8 mouse cellular contexts compared by ENCODE assay signal in genomic region chr2:167278751-167279526, GRCm38 (mm10). TPM values are rescaled to one million over a fixed set of nuclear protein-coding genes. Genes with fewer than 3 reads are reported as not detected.
DNase-seq lines count a peak whose midpoint lies in the region; ATAC-seq lines count a peak whose summit lies in the region.

No protein-coding gene starts in this region.

- H3K27me3 ChIP-seq in intestine, embryonic 16.5 days (replicated peaks; ENCODE audit: control insufficient read depth, insufficient read depth, low read length), result 0 out of 2 replicates have a peak, but pooled peaks cover 3% of the 10 kb centered on the region
- no peaks in the 10 kb centered on the region for H3K27me3 ChIP-seq in limb, embryonic 11.5 days (ENCODE audit: control insufficient read depth, insufficient read depth, low read length)
- peaks cover 9% of the 10 kb centered on the region; the same call in 1 of the 2 replicates for H3K27me3 ChIP-seq in midbrain, embryonic 13.5 days
- H3K27me3 ChIP-seq in stomach, embryonic 14.5 days (ENCODE audit: control insufficient read depth, insufficient read depth, low read length), result no peaks in the 10 kb centered on the region

- H3K4me1 ChIP-seq in intestine, embryonic 16.5 days (ENCODE audit: control insufficient read depth, insufficient read depth, low read length), result no peaks in the 10 kb centered on the region
- H3K4me1 ChIP-seq in limb, embryonic 11.5 days (ENCODE audit: control insufficient read depth, insufficient read depth, low read length), result no peaks in the 10 kb centered on the region
- H3K4me1 ChIP-seq in midbrain, embryonic 13.5 days (replicated peaks), result 0 out of 2 replicates have a peak, but pooled peaks cover 3% of the 10 kb centered on the region
- no peaks in the 10 kb centered on the region for H3K4me1 ChIP-seq in stomach, embryonic 14.5 days (ENCODE audit: control insufficient read depth, insufficient read depth, low read length)

- peak; percentile 54 for ATAC-seq in intestine, embryonic 16.5 days
- ATAC-seq in limb, embryonic 11.5 days (ENCODE audit: insufficient number of reproducible peaks, low FRiP score, low TSS enrichment, low read depth), result no peak; the same call in 1 of the 2 replicates
- ATAC-seq in midbrain, embryonic 13.5 days, result peak; percentile 53; the same call in 1 of the 2 replicates
- ATAC-seq in stomach, embryonic 14.5 days (ENCODE audit: insufficient number of reproducible peaks, insufficient read depth, low FRiP score, low read depth), result peak; percentile 21; the same call in 1 of the 2 replicates

- peak; percentile 37 for DNase-seq in urinary bladder, adult 2 months (ENCODE audit: low spot score)
- no peak for DNase-seq in urinary bladder, postnatal 10 days (ENCODE audit: low spot score)
- peak; percentile 61 for DNase-seq in cerebellum, adult 9-11 months
- DNase-seq in frontal cortex, postnatal 10 days (ENCODE audit: low spot score in 2 of 2), result peak; percentile 9 to 56
- DNase-seq in limb, embryonic 11.5 days (ENCODE audit: low spot score), result peak; percentile 80

- H3K4me2 ChIP-seq in intestine, embryonic 16.5 days (ENCODE audit: low read depth, low read length), result no peak overlapping the region
- H3K4me2 ChIP-seq in limb, embryonic 11.5 days (ENCODE audit: low read depth, severe bottlenecking), result no peak overlapping the region
- no peak overlapping the region for H3K4me2 ChIP-seq in midbrain, embryonic 13.5 days (replicated peaks)
- no peak overlapping the region for H3K4me2 ChIP-seq in stomach, embryonic 14.5 days (replicated peaks; ENCODE audit: low read depth, low read length)

- no peaks in the 10 kb centered on the region for H3K36me3 ChIP-seq in intestine, embryonic 16.5 days (ENCODE audit: control insufficient read depth, insufficient read depth, low read length)
- H3K36me3 ChIP-seq in limb, embryonic 11.5 days (ENCODE audit: control insufficient read depth, insufficient read depth, low read length), result no peaks in the 10 kb centered on the region
- H3K36me3 ChIP-seq in midbrain, embryonic 13.5 days, result no peaks in the 10 kb centered on the region
- H3K36me3 ChIP-seq in stomach, embryonic 14.5 days (ENCODE audit: control insufficient read depth, insufficient read depth, low read length), result no peaks in the 10 kb centered on the region

- 55% methylated on average over 17 of the region's 17 CpGs for WGBS in intestine, embryonic 16.5 days
- WGBS in limb, embryonic 11.5 days, result 61% methylated on average over 17 of the region's 17 CpGs
- 64% methylated on average over 17 of the region's 17 CpGs for WGBS in midbrain, embryonic 13.5 days
- 60% methylated on average over 17 of the region's 17 CpGs for WGBS in stomach, embryonic 14.5 days

- H3K4me3 ChIP-seq in intestine, embryonic 16.5 days (ENCODE audit: low read length), result no peak overlapping the region
- H3K4me3 ChIP-seq in limb, embryonic 11.5 days (ENCODE audit: low read depth, low read length), result no peak overlapping the region
- no peak overlapping the region for H3K4me3 ChIP-seq in midbrain, embryonic 13.5 days (replicated peaks)
- no peak overlapping the region for H3K4me3 ChIP-seq in stomach, embryonic 14.5 days (ENCODE audit: low read depth, low read length)

- H3K9ac ChIP-seq in intestine, embryonic 16.5 days (ENCODE audit: low read depth, low read length), result no peak overlapping the region
- no peak overlapping the region for H3K9ac ChIP-seq in limb, embryonic 11.5 days (ENCODE audit: low read length)
- H3K9ac ChIP-seq in midbrain, embryonic 13.5 days (replicated peaks), result no peak overlapping the region
- no peak overlapping the region for H3K9ac ChIP-seq in stomach, embryonic 14.5 days (replicated peaks; ENCODE audit: low read depth, low read length)

- no peaks in the 10 kb centered on the region for H3K9me3 ChIP-seq in intestine, embryonic 16.5 days (ENCODE audit: control insufficient read depth, low read length)
- no peaks in the 10 kb centered on the region for H3K9me3 ChIP-seq in limb, embryonic 11.5 days (ENCODE audit: control insufficient read depth, low read length)
- H3K9me3 ChIP-seq in midbrain, embryonic 13.5 days, result no peaks in the 10 kb centered on the region
- H3K9me3 ChIP-seq in stomach, embryonic 14.5 days (ENCODE audit: control insufficient read depth, low read depth, low read length), result no peaks in the 10 kb centered on the region

- no peak overlapping the region for H3K27ac ChIP-seq in intestine, embryonic 16.5 days (ENCODE audit: low read length)
- no peak overlapping the region for H3K27ac ChIP-seq in limb, embryonic 11.5 days (replicated peaks; ENCODE audit: low read depth, low read length)
- H3K27ac ChIP-seq in midbrain, embryonic 13.5 days, result no peak overlapping the region
- H3K27ac ChIP-seq in stomach, embryonic 14.5 days (ENCODE audit: low read length), result no peak overlapping the region

RNA-seq across cellular contexts. Expression of gene Ptgis, which starts 38.5 kb away (rescaled TPM):
- 98.4 and 106 TPM in 2 replicates for polyA plus RNA-seq in urinary bladder, adult 2 months (2012; rRNA removed)
- polyA plus RNA-seq in intestine, embryonic 16.5 days (2015; fragmentation: Nextera tagmentation; extraction: Ambion mirVana), result 12.0 and 12.8 TPM in 2 replicates
- 18.0 and 19.6 TPM in 2 replicates for polyA plus RNA-seq in limb, embryonic 11.5 days (2014; fragmentation: Nextera tagmentation; extraction: Ambion mirVana)
- polyA plus RNA-seq in midbrain, embryonic 13.5 days (2015; fragmentation: Nextera tagmentation; extraction: Ambion mirVana), result 4.0 and 4.5 TPM in 2 replicates
- 26.6 and 28.1 TPM in 2 replicates for polyA plus RNA-seq in stomach, embryonic 14.5 days (2014; fragmentation: Nextera tagmentation; extraction: Ambion mirVana)
